Mouse (Mus musculus): ENCODE data around the gene Tmem132c.
A peak's percentile ranks its signal among the peaks of the same experiment; 100 is the strongest.

Gene Tmem132c

GRCm38 (mm10) chr5:127609191-127609714 is 367.6 kb downstream of the Tmem132c start:
- DNase-seq (ENCODE audit: low read depth), result no peak

DNA sequence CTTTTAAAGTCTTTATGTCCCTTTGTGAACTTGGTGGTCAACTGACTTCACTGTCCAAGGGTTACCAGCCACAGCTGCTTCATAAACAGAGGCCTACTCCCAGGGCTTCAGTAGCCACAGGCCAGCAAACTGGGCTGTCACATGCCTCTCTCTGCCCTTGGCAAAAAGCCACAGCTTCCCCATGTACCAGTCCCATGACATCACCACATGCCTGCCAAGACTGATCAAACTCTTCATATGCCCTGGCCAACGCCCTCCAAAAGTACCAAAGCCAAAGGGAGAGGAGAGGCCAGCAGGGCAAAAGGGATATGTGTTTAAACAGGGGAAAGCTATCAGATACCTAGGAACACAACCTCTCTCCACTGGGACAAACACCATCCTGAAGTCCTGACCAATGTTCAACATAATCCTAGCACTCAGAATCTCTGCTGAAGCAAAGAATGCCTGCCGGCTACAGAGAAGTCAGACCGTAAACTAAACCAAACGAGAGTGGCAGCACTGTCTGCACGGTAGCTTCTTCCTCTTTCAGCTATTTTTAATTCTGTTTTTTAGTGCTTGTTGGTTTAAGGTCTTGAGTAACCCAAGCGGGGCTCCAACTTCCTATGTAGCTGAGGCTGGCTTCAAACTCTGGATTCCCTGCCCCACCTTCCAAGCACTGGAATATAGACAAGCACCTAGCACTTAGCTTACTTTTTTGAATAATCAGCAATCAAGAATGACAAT is 369.3 kb downstream of the Tmem132c start:
- DNase-seq (ENCODE audit: low read depth), result peak; percentile 86

DNA sequence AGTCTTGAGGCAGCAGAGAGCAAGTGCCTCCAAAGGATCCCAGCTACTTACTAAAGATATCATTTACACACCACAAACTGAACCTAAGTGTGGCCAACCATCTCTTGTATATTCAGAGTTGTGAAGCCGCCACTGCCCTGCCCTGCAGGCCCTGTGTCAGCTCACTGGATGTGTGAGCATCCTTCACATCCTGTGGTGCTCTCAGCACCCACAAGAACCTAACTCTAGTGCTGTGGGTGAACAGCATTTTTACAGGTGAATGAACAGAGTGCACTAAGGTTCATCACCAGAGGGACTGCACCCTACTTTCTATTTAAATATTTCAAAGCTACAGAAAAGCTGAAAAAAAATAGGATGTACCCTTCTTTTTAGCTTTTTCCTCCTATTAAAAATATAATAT is 370.3 kb downstream of the Tmem132c start:
- peak; percentile 15 for DNase-seq (ENCODE audit: low read depth)

DNA sequence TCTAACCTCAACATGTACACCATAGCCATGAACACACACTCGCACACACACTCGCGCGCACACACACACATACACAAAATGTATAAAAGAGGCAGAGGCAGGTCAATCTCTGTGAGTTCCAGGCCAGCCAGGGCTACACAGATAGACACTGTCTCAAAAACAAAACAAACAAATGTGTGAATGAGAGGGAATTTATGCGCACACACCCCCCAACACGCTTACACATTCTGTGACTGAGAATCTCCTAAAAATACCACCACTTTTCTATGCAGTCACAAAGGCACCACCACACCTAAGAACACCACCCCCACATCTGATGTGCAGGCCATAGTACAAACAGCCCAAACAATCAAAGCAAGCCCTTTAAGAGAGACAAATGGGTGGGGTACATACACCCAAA is 370.8 kb downstream of the Tmem132c start:
- DNase-seq (ENCODE audit: low read depth), result no peak

Measured in 416B (cell line).